Mouse (Mus musculus) common myeloid progenitor, adult 5-6 weeks (primary cell): ENCODE measurements around the gene Gm1113. TPM values are rescaled to one million over a fixed set of nuclear protein-coding genes. Genes with fewer than 3 reads are reported as not detected.

Experiments used
- ATAC-seq: replicated peaks from 2 replicates; pipeline ENCODE4 v1.8.0; 2016; ENCODE audit warnings: low read depth, mild to moderate bottlenecking, moderate TSS enrichment, inconsistent platforms; ENCODE audit not compliant: poor library complexity, severe bottlenecking
- total RNA-seq: library from RNA; stranded (forward); fragments of 200-1000, 187-1606 nt; gene quantifications from 2 replicates; pipeline ENCODE4 v1.2.3, GENCODE M21; 2017

Gene Gm1113
- not detected in 2 replicates for total RNA-seq

DNA sequence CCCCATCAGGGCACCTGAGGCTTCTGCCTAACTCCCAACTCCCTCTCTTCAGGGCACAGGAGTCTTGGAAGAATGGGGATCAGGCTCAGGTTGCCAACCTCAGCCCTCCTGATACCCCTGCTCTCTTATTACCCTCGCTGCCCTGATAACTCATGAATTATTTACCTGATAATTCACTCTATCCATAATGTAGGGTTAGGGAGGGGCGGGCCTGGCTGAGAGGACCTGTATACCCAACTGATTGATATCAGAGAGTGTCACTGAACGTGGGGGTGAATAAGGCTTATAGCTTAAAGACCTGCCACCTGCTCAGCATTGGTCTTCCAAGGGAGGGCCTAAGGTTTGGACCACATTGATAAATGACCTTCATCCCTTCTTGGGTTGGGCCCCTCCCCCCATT, at the start of gene Gm1113:
Gene Gm1113 (minus strand): TSS at position 101 of the 400 bp plus-strand sequence.
- no peak for ATAC-seq

DNA sequence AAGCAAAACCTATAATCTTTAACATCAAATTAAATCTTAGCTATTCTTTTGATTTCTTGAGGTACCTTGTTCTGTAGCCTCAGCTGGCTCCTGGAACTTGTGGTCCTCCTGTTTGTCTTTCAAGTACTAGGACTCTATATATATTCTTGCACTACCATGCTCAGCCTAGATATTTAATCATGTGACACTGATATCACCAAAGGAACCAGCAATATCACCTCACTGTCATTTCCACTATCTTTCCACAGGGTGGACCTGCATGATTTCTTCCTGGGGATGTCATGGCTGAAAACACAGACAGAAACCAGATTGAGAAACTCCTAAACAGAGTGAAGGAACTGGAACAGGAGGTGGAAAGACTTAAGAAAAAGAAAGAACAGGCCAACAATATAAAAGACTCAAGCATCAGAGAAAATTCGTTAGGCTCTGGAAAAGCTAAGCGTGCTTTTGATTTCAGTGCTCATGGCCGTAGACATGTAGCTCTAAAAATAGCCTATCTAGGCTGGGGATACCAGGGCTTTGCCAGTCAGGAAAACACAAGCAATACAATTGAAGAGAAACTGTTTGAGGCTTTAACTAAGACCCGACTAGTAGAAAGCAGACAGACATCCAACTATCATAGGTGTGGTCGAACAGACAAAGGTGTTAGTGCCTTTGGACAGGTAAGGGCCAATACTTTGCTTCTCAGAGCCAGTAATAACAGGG, 46.6 kb upstream of the Gm1113 start:
- ATAC-seq = no peak

GRCm38 (mm10) chr9:35561583-35561982, 43.5 kb upstream of the Gm1113 start:
- ATAC-seq = no peak

GRCm38 (mm10) chr9:35561076-35561475, 43.0 kb upstream of the Gm1113 start:
- no peak for ATAC-seq

GRCm38 (mm10) chr9:35559009-35559890, 41.2 kb upstream of the Gm1113 start:
- ATAC-seq = peak; percentile 95

- peak; percentile 6; the same call in 1 of the 2 replicates for ATAC-seq
These were observed 40.4 kb upstream of the Gm1113 start, which contains the start of the genes Ddx25 and Pus3 for GRCm38 (mm10) chr9:35558257-35559008. TSS of gene Ddx25 (minus strand) at chr9:35558528. TSS of gene Pus3 (plus strand) at chr9:35558595.

GRCm38 (mm10) chr9:35556494-35557102, 38.5 kb upstream of the Gm1113 start:
- no peak for ATAC-seq

DNA sequence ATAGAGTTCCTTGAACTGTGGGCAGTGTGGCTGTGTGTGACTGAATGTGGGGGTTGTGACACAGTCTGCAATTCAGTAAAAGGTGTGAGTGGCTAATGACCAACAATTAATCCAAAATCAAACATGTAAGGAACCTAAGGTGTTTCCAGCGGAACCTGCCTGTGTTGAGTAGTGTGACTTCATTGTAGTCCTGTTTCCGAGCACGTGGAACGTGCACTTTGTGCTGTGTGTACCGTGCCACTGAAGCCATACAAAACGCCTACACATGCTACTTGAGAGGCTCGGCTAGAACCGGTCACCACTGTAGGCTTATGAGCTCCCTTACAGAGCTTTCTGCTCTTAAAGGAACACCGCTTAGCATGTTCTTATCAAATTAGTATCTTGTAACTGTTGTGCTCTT, 30.4 kb upstream of the Gm1113 start:
- ATAC-seq = no peak

GRCm38 (mm10) chr9:35546745-35547144, 28.7 kb upstream of the Gm1113 start:
- peak; percentile 90 for ATAC-seq

GRCm38 (mm10) chr9:35545704-35546103, 27.6 kb upstream of the Gm1113 start:
- ATAC-seq = no peak

GRCm38 (mm10) chr9:35544666-35545065, 26.6 kb upstream of the Gm1113 start:
- no peak for ATAC-seq

GRCm38 (mm10) chr9:35543099-35543860, 25.2 kb upstream of the Gm1113 start:
- peak; percentile 41; the same call in 1 of the 2 replicates for ATAC-seq

DNA sequence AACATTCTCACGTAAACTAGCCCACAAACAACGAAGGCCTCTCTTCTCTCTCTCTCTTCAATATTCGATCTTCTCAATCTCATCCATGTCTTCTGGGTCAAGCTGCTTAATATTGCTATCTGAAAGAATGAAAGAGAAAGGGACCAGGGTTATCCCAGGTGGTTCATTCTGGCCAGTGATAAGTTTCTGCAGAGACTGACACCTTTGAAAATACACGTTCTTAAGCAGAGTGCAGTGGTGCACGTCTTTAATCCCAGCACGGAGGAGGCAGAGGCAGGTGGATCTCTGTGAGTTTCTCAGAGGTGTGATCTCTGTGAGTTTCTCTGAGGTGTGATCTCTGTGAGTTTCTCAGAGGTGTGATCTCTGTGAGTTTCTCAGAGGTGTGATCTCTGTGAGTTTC, 23.9 kb upstream of the Gm1113 start:
- no peak for ATAC-seq

DNA sequence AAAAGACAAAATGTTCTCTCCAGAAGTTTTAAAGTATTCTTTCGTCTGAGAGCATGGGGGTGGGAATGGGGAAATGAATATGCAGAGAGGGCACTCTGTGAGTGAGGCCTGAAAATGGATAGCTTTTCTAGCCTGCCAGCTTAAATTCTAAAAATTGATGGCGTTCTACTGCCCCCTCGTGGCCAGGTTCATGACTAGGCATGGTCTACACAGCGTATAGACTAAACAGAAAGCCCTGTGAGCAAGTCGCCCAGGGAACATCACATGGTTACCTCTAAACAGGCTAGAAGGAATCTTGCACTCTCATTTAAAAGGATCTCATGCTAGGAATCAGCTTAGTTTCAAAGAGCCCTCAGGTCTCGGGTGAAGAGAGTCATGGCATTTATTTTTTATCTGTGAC, 23.4 kb upstream of the Gm1113 start:
- peak; percentile 74 for ATAC-seq

GRCm38 (mm10) chr9:35541024-35541423, 23.0 kb upstream of the Gm1113 start:
- no peak for ATAC-seq

DNA sequence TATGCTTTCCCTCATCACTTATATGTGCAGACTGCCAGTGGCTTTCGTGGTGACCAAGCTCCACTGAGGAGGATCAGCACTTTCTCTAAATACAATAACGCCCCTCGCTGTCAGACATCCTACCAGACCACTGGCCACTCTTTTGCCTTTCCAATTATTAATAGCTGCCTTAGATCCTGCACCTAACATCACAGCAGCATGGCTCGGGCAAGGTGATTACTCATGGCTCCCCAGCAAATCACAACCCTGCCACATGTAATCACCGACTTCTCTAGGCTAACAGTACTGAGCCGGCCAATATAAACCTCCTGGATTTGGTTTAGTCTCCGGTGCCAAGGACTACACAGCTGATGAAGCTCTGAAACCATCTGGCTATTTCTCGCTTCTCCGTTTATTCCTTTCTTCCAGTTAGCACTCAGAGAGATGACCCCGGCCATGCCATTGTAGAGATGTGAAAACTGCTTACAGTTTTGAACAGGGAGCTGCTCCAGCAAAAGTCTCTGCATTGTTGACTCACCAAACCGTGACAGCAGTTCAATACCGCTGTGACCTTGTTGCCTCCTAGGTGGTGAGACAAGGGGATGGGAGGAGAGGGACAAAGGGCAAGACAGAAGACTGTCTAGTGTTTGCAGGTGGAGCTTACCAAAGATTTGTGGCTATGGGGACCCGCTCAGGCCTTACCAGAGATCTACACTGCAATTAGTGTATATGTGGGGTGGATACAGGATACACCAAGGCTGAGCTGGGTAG, 21.1 kb upstream of the Gm1113 start:
- no peak for ATAC-seq

DNA sequence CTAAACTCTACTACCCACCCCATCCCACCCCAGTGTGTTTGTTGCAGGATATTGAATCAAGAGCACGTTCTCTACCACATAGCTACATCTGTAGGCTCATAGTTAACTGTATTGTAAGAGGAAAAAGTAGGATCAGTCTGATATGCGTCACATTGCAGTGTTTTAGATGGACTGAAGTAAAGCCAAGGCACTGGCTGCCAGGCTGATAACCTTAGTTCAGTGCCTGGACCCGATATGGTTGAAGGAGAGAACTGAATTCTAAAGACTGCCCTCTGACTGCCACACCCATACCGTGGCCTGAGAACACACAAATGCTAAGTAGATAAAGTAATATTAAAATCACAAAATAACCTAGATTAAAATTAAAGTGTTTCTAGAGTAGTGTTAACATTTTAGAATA, 17.8 kb upstream of the Gm1113 start:
- no peak for ATAC-seq

DNA sequence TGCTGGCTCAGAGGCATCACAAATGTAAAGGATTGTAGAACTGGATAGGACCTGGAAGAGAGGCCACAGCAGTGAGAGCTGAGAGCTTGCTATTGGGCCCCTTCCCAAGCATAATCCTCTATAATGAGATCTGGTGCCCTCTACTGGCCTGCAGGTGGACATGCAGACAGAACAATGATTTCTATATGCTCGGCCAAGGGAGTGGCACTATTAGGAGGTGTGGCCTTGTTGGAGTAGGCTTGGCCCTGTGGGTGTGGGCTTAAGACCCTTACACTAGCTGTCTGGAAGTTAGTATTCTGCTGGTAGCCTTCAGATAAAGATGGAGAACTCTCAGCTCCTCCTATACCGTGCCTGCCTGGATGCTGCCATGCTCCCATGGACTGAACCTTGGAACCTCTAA, 17.0 kb upstream of the Gm1113 start:
- ATAC-seq = peak; percentile 98

- no peak for ATAC-seq
These were observed 15.2 kb upstream of the Gm1113 start for GRCm38 (mm10) chr9:35533266-35533665.
